Mouse (Mus musculus): ENCODE results near the gene Cyp19a1.

Cyp19a1 gene

GRCm38 (mm10) chr9:54268010-54268409 lies at the start of gene Cyp19a1:
TSS of gene Cyp19a1 (minus strand) at chr9:54268110.
- DNase-seq (ENCODE audit: low spot score in 2 of 2), result no peak

- DNase-seq (ENCODE audit: low spot score in 2 of 2), result no peak
Measured at GRCm38 (mm10) chr9:54316363-54316762, 48.5 kb upstream of the Cyp19a1 start.

GRCm38 (mm10) chr9:54308751-54309358 lies 40.9 kb upstream of the Cyp19a1 start:
- DNase-seq (ENCODE audit: low spot score in 2 of 2), result no peak

GRCm38 (mm10) chr9:54308209-54308608 lies 40.3 kb upstream of the Cyp19a1 start:
- DNase-seq (ENCODE audit: low spot score in 2 of 2), result no peak

GRCm38 (mm10) chr9:54301255-54301654 lies 33.3 kb upstream of the Cyp19a1 start:
- peak; percentile 35 to 60 for DNase-seq (ENCODE audit: low spot score in 2 of 2)

GRCm38 (mm10) chr9:54299792-54300191 lies 31.9 kb upstream of the Cyp19a1 start:
- DNase-seq (ENCODE audit: low spot score in 2 of 2), result no peak

- DNase-seq (ENCODE audit: low spot score in 2 of 2), result no peak
Measured at GRCm38 (mm10) chr9:54299389-54299788, 31.5 kb upstream of the Cyp19a1 start.

GRCm38 (mm10) chr9:54287804-54288203 lies 19.9 kb upstream of the Cyp19a1 start:
- no peak for DNase-seq (ENCODE audit: low spot score in 2 of 2)

- peak; percentile 13 to 18 for DNase-seq (ENCODE audit: low spot score in 2 of 2)
Measured at GRCm38 (mm10) chr9:54286331-54286987, 18.5 kb upstream of the Cyp19a1 start, which contains the start of gene Gldn. TSS of gene Gldn (plus strand) at chr9:54286486.

- no peak for DNase-seq (ENCODE audit: low spot score in 2 of 2)
Measured at GRCm38 (mm10) chr9:54279046-54279589, 11.2 kb upstream of the Cyp19a1 start.

GRCm38 (mm10) chr9:54275283-54275682 lies 7.4 kb upstream of the Cyp19a1 start:
- no peak for DNase-seq (ENCODE audit: low spot score in 2 of 2)

- no peak for DNase-seq (ENCODE audit: low spot score in 2 of 2)
Measured at GRCm38 (mm10) chr9:54270889-54271288, 3.0 kb upstream of the Cyp19a1 start.

- DNase-seq (ENCODE audit: low spot score in 2 of 2), result no peak
Measured at GRCm38 (mm10) chr9:54269987-54270386, 2.1 kb upstream of the Cyp19a1 start.

GRCm38 (mm10) chr9:54264754-54265153 lies 3.2 kb downstream of the Cyp19a1 start:
- DNase-seq (ENCODE audit: low spot score in 2 of 2), result no peak

- no peak for DNase-seq (ENCODE audit: low spot score in 2 of 2)
Measured at GRCm38 (mm10) chr9:54244869-54245665, 22.8 kb downstream of the Cyp19a1 start.

- no peak for DNase-seq (ENCODE audit: low spot score in 2 of 2)
Measured at GRCm38 (mm10) chr9:54227580-54227979, 40.3 kb downstream of the Cyp19a1 start.

- no peak for DNase-seq (ENCODE audit: low spot score in 2 of 2)
Measured at GRCm38 (mm10) chr9:54216511-54216910, 51.4 kb downstream of the Cyp19a1 start.

GRCm38 (mm10) chr9:54214881-54215280 lies 53.0 kb downstream of the Cyp19a1 start:
- peak; percentile 25 to 39 for DNase-seq (ENCODE audit: low spot score in 2 of 2)

- DNase-seq (ENCODE audit: low spot score in 2 of 2), result no peak
Measured at GRCm38 (mm10) chr9:54194790-54195189, 73.1 kb downstream of the Cyp19a1 start.

GRCm38 (mm10) chr9:54191435-54191834 lies 76.5 kb downstream of the Cyp19a1 start:
- DNase-seq (ENCODE audit: low spot score in 2 of 2), result no peak

- DNase-seq (ENCODE audit: low spot score in 2 of 2), result no peak
Measured at GRCm38 (mm10) chr9:54182484-54182883, 85.4 kb downstream of the Cyp19a1 start.

- DNase-seq (ENCODE audit: low spot score in 2 of 2), result peak; percentile 48 to 73
Measured at GRCm38 (mm10) chr9:54181330-54181729, 86.6 kb downstream of the Cyp19a1 start.

Measured in frontal cortex, postnatal 36 days (tissue).